Mouse (Mus musculus): ENCODE measurements at regions not wholly inside any gene's neighbourhood (a gene's known extent, or its start where the extent isn't known, plus 50 kb on each side); places are given as distances from the start of the nearest gene placed in this dataset.

DNA sequence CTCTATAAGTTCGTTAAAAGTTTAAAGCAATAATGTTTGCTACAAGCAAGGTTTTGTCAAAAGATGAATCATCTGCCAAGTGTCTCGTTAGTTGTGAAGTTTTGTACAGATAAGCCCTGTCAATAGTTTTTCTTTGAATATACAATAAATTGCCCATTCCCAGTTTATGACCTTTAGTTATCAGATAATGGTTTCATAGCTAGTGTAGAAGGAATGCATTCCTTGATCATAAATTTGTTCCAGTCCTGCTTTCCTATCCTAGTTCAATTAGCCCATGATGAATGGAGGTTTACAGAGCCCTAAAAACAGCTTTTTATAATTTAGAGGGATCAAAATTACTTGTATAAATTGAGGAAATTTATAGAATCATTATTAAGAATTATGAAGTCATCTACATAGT is 62.5 kb upstream of the Lrch2 start:
- TF ChIP-seq MAFK (IDR thresholded peaks at IDR 0.05; ENCODE audit: insufficient read depth, low read depth, low read length) (no peak), CHD2 (IDR thresholded peaks at IDR 0.05; ENCODE audit: low read depth, low read length) (no peak), ZC3H11A (IDR thresholded peaks at IDR 0.05; ENCODE audit: borderline replicate concordance, low read depth, low read length) (no peak), ZNF384 (IDR thresholded peaks at IDR 0.05; ENCODE audit: low read depth, low read length) (no peak)
